Mouse (Mus musculus): Measurements from ENCODE around the gene Sft2d2. TPM values are rescaled to one million over a fixed set of nuclear protein-coding genes. Genes with fewer than 3 reads are reported as not detected.

The Sft2d2 gene
- polyA plus RNA-seq, 1 experiment from 2014 or later: 19.3 TPM

GRCm38 (mm10) chr1:165140227-165140626, 54.0 kb downstream of the Sft2d2 start:
- no peak overlapping the region for H3K4me3 ChIP-seq (ENCODE audit: low read depth, low read length)
- no peak overlapping the region for H3K27ac ChIP-seq (ENCODE audit: low read depth)
- no peak overlapping the region for H3K4me2 ChIP-seq
- H3K9me3 ChIP-seq (ENCODE audit: low read depth, low read length): no peaks in the 10 kb centered on the region
- WGBS: 42% methylated on average over 3 of the region's 3 CpGs
- H3K36me3 ChIP-seq (ENCODE audit: insufficient read depth): no peaks in the 10 kb centered on the region
- no peak for DNase-seq
- TF ChIP-seq CTCF (IDR thresholded peaks at IDR 0.05; ENCODE audit: low read depth): no peak
- no peaks in the 10 kb centered on the region for H3K27me3 ChIP-seq (ENCODE audit: insufficient read depth, low read length)
- H3K9ac ChIP-seq: no peak overlapping the region
- ATAC-seq (ENCODE audit: insufficient read depth): no peak
- no peaks in the 10 kb centered on the region for H3K4me1 ChIP-seq (ENCODE audit: insufficient read depth)

GRCm38 (mm10) chr1:165133858-165134257, 60.4 kb downstream of the Sft2d2 start:
- 49% methylated on average over 2 of the region's 2 CpGs for WGBS
- Histone ChIP-seq H3K36me3 (ENCODE audit: insufficient read depth) (no peaks in the 10 kb centered on the region), H3K27me3 (ENCODE audit: insufficient read depth, low read length) (no peaks in the 10 kb centered on the region), H3K9ac (no peak overlapping the region), H3K9me3 (ENCODE audit: low read depth, low read length) (no peaks in the 10 kb centered on the region), H3K27ac (ENCODE audit: low read depth) (no peak overlapping the region), H3K4me1 (ENCODE audit: insufficient read depth) (no peaks in the 10 kb centered on the region), H3K4me3 (ENCODE audit: low read depth, low read length) (no peak overlapping the region), H3K4me2 (no peak overlapping the region)
- ATAC-seq (ENCODE audit: insufficient read depth) (no peak), DNase-seq (no peak)
- TF ChIP-seq CTCF (IDR thresholded peaks at IDR 0.05; ENCODE audit: low read depth): no peak

- no peak overlapping the region for H3K4me2 ChIP-seq
- H3K27ac ChIP-seq (ENCODE audit: low read depth): no peak overlapping the region
- H3K4me1 ChIP-seq (ENCODE audit: insufficient read depth): no peaks in the 10 kb centered on the region
- H3K9me3 ChIP-seq (ENCODE audit: low read depth, low read length): no peaks in the 10 kb centered on the region
- no peak for DNase-seq
- no peak for TF ChIP-seq CTCF (IDR thresholded peaks at IDR 0.05; ENCODE audit: low read depth)
- no peaks in the 10 kb centered on the region for H3K27me3 ChIP-seq (ENCODE audit: insufficient read depth, low read length)
- 73% methylated on average over 5 of the region's 5 CpGs for WGBS
- no peak for ATAC-seq (ENCODE audit: insufficient read depth)
- H3K36me3 ChIP-seq (ENCODE audit: insufficient read depth): no peaks in the 10 kb centered on the region
- no peak overlapping the region for H3K9ac ChIP-seq
- no peak overlapping the region for H3K4me3 ChIP-seq (ENCODE audit: low read depth, low read length)
Observed at GRCm38 (mm10) chr1:165133279-165133678, 61.0 kb downstream of the Sft2d2 start.

- H3K4me3 ChIP-seq (ENCODE audit: low read depth, low read length): no peak overlapping the region
- 73% methylated on average over 14 of the region's 14 CpGs for WGBS
- TF ChIP-seq CTCF (IDR thresholded peaks at IDR 0.05; ENCODE audit: low read depth): peak; percentile 82
- no peak overlapping the region for H3K9ac ChIP-seq
- H3K27ac ChIP-seq (ENCODE audit: low read depth): no peak overlapping the region
- no peak overlapping the region for H3K4me2 ChIP-seq
- no peaks in the 10 kb centered on the region for H3K9me3 ChIP-seq (ENCODE audit: low read depth, low read length)
- H3K4me1 ChIP-seq (ENCODE audit: insufficient read depth): no peaks in the 10 kb centered on the region
- DNase-seq: peak; percentile 89
- H3K36me3 ChIP-seq (ENCODE audit: insufficient read depth): no peaks in the 10 kb centered on the region
- ATAC-seq (ENCODE audit: insufficient read depth): peak; percentile 49; the same call in 1 of the 2 replicates
- no peaks in the 10 kb centered on the region for H3K27me3 ChIP-seq (ENCODE audit: insufficient read depth, low read length)
Observed at GRCm38 (mm10) chr1:165132187-165132877, 61.9 kb downstream of the Sft2d2 start.

GRCm38 (mm10) chr1:165129573-165129972, 64.7 kb downstream of the Sft2d2 start:
- TF ChIP-seq CTCF (IDR thresholded peaks at IDR 0.05; ENCODE audit: low read depth): no peak
- Histone ChIP-seq H3K4me1 (ENCODE audit: insufficient read depth) (no peaks in the 10 kb centered on the region), H3K36me3 (ENCODE audit: insufficient read depth) (no peaks in the 10 kb centered on the region), H3K4me2 (no peak overlapping the region), H3K9me3 (ENCODE audit: low read depth, low read length) (no peaks in the 10 kb centered on the region), H3K27ac (ENCODE audit: low read depth) (no peak overlapping the region), H3K9ac (no peak overlapping the region), H3K27me3 (ENCODE audit: insufficient read depth, low read length) (no peaks in the 10 kb centered on the region), H3K4me3 (ENCODE audit: low read depth, low read length) (no peak overlapping the region)
- 68% methylated on average over 5 of the region's 5 CpGs for WGBS
- DNase-seq (no peak), ATAC-seq (ENCODE audit: insufficient read depth) (no peak)

Other genes starting within 250 kb of the Sft2d2 start
- gene Tbx19, start 33.7 kb downstream of the Sft2d2 start, polyA plus RNA-seq (2014; fragmentation: Nextera tagmentation; extraction: Ambion mirVana): not detected in 2 replicates
- 88.3 and 90.9 TPM in 2 replicates for gene Tiprl, start 42.6 kb upstream of the Sft2d2 start, polyA plus RNA-seq (2014; fragmentation: Nextera tagmentation; extraction: Ambion mirVana)
- gene Gpr161, start 101.4 kb upstream of the Sft2d2 start, polyA plus RNA-seq (2014; fragmentation: Nextera tagmentation; extraction: Ambion mirVana): 1.4 TPM in 2 replicates